Mouse (Mus musculus): Measurements from ENCODE around the gene Hydin. TPM values are rescaled to one million over a fixed set of nuclear protein-coding genes. Genes with fewer than 3 reads are reported as not detected.

Hydin gene
- polyA plus RNA-seq, 1 experiment from 2014 or later = 0.12 TPM

DNA sequence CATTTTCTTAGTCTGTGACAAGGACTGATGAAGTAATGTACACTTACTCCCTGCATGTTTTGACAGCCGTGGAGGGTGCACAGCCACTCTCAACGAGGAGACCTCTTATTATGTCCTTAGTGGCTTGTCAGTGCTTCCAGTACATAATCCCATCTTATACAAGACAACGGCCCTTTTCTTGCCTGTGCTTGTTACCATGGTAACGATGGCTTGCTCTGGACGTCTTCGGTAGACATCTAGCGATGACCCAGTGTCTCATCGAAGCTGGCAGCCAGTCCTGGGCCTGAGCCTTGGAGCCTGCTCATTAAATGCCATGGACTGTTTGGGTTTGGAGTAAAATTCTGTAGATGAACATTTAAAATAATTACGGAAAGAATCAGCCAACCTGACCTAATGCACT, 198.8 kb downstream of the Hydin start:
- H3K9ac ChIP-seq = no peak overlapping the region
- DNase-seq = no peak
- H3K4me1 ChIP-seq (ENCODE audit: insufficient read depth) = no peaks in the 10 kb centered on the region
- WGBS = 70% methylated on average over 9 of the region's 9 CpGs
- H3K27me3 ChIP-seq (ENCODE audit: insufficient read depth, low read length) = no peaks in the 10 kb centered on the region
- no peaks in the 10 kb centered on the region for H3K9me3 ChIP-seq (ENCODE audit: low read depth, low read length)
- TF ChIP-seq CTCF (IDR thresholded peaks at IDR 0.05; ENCODE audit: low read depth) = no peak
- no peaks in the 10 kb centered on the region for H3K36me3 ChIP-seq (ENCODE audit: insufficient read depth)
- H3K4me3 ChIP-seq (ENCODE audit: low read depth, low read length) = no peak overlapping the region
- no peak for ATAC-seq (ENCODE audit: insufficient read depth)
- H3K4me2 ChIP-seq = no peak overlapping the region
- no peak overlapping the region for H3K27ac ChIP-seq (ENCODE audit: low read depth)

DNA sequence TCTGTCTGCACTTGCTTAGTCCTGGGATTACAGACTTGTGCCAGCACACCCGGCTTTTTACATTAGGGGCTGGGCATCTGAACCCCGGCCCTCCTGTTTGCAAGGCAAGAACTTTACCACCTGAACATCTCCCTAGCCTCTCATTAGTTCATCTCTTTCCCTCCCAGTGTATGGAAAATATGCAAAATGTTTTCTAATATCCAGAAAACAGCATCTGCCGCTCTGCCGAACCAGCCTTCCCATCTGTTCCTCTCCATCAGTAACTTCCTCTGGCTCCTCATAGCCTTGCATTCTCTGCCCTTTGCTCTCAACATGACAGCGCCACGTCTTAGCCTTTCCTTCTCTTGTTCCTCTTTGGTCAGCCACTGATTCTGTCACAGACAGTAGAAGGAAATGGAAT, 210.5 kb downstream of the Hydin start:
- WGBS = 76% methylated on average over 6 of the region's 6 CpGs
- no peaks in the 10 kb centered on the region for H3K4me1 ChIP-seq (ENCODE audit: insufficient read depth)
- TF ChIP-seq CTCF (IDR thresholded peaks at IDR 0.05; ENCODE audit: low read depth) = no peak
- no peak overlapping the region for H3K4me3 ChIP-seq (ENCODE audit: low read depth, low read length)
- DNase-seq (no peak), ATAC-seq (ENCODE audit: insufficient read depth) (no peak)
- H3K27me3 ChIP-seq (ENCODE audit: insufficient read depth, low read length) = no peaks in the 10 kb centered on the region
- no peak overlapping the region for H3K9ac ChIP-seq
- H3K9me3 ChIP-seq (ENCODE audit: low read depth, low read length) = no peaks in the 10 kb centered on the region
- no peaks in the 10 kb centered on the region for H3K36me3 ChIP-seq (ENCODE audit: insufficient read depth)
- H3K27ac ChIP-seq (ENCODE audit: low read depth) = no peak overlapping the region
- no peak overlapping the region for H3K4me2 ChIP-seq

DNA sequence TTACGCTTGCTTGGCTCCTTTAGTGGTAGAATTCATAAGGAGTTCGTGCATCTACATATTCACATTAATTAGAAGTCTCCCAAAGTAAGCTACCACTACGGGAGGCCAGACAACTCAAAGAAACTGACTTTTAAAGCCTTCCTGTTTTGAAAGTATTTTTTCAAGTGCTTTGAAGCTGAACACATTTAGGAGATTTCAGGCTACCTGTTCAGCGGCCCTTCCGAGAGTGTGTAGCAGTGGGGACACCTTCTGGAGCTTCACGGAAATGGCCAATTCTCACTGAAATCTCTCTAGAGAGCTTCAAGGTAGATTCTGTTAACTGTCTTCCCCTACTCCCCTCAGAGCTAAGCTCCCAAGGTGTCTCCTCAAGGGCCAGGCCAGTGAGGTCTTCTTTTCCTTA, 211.8 kb downstream of the Hydin start:
- Histone ChIP-seq H3K9me3 (ENCODE audit: low read depth, low read length) (no peaks in the 10 kb centered on the region), H3K27ac (ENCODE audit: low read depth) (no peak overlapping the region), H3K4me1 (ENCODE audit: insufficient read depth) (no peaks in the 10 kb centered on the region), H3K36me3 (ENCODE audit: insufficient read depth) (no peaks in the 10 kb centered on the region), H3K4me3 (ENCODE audit: low read depth, low read length) (no peak overlapping the region), H3K27me3 (ENCODE audit: insufficient read depth, low read length) (no peaks in the 10 kb centered on the region), H3K9ac (no peak overlapping the region), H3K4me2 (no peak overlapping the region)
- TF ChIP-seq CTCF (IDR thresholded peaks at IDR 0.05; ENCODE audit: low read depth) = peak; percentile 64
- DNase-seq (peak; percentile 72), ATAC-seq (ENCODE audit: insufficient read depth) (no peak)
- 38% methylated on average over 6 of the region's 6 CpGs for WGBS

DNA sequence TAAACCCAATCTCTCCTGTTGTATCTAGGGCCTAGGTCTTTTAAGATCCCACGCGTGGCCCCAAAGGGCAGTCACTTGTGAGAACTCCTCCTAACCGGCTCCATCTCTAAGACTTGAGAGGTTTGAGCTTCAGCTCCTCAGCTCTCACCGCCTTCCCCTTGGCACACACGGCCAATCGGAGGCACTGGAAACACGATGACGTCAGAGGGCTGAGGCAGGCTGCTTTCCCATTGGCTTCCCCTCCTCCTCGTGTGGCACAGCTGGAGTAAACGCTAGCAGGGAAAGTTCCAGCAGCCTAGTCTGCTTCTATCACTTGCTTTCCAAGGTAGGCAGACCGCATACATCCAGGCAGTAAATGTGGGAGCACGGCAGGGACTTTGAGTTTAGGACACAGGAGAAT, 212.6 kb downstream of the Hydin start:
- ATAC-seq (ENCODE audit: insufficient read depth) (no peak), DNase-seq (peak; percentile 30)
- 54% methylated on average over 12 of the region's 12 CpGs for WGBS
- no peaks in the 10 kb centered on the region for H3K4me1 ChIP-seq (ENCODE audit: insufficient read depth)
- H3K9me3 ChIP-seq (ENCODE audit: low read depth, low read length) = no peaks in the 10 kb centered on the region
- no peaks in the 10 kb centered on the region for H3K36me3 ChIP-seq (ENCODE audit: insufficient read depth)
- no peak overlapping the region for H3K9ac ChIP-seq
- no peak overlapping the region for H3K4me3 ChIP-seq (ENCODE audit: low read depth, low read length)
- no peak for TF ChIP-seq CTCF (IDR thresholded peaks at IDR 0.05; ENCODE audit: low read depth)
- no peak overlapping the region for H3K4me2 ChIP-seq
- H3K27me3 ChIP-seq (ENCODE audit: insufficient read depth, low read length) = no peaks in the 10 kb centered on the region
- no peak overlapping the region for H3K27ac ChIP-seq (ENCODE audit: low read depth)

DNA sequence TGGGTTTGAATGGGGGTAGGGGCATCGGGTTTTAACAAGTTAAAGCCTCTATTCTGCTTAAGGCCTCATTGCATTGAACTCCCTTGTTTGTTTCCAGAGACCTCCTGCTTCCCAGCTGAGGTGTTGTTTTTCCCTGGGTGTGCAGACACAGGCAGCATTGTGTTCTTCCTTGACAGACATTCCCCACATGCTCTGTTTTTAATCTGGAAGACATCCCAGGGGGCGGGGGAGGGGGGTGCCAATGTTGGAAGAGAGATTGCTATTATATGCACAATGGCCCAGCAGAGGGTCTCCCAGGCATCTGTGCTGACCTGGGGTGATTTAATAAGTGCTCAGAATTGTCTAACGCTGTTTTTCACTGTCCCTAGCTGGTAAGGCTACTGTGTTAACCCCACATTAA, 215.5 kb downstream of the Hydin start:
- H3K36me3 ChIP-seq (ENCODE audit: insufficient read depth) = no peaks in the 10 kb centered on the region
- H3K9me3 ChIP-seq (ENCODE audit: low read depth, low read length) = no peaks in the 10 kb centered on the region
- ATAC-seq (ENCODE audit: insufficient read depth) (no peak), DNase-seq (no peak)
- no peaks in the 10 kb centered on the region for H3K4me1 ChIP-seq (ENCODE audit: insufficient read depth)
- no peak overlapping the region for H3K9ac ChIP-seq
- H3K27me3 ChIP-seq (ENCODE audit: insufficient read depth, low read length) = no peaks in the 10 kb centered on the region
- no peak for TF ChIP-seq CTCF (IDR thresholded peaks at IDR 0.05; ENCODE audit: low read depth)
- no peak overlapping the region for H3K4me3 ChIP-seq (ENCODE audit: low read depth, low read length)
- 34% methylated on average over 3 of the region's 3 CpGs for WGBS
- no peak overlapping the region for H3K4me2 ChIP-seq
- H3K27ac ChIP-seq (ENCODE audit: low read depth) = no peak overlapping the region

DNA sequence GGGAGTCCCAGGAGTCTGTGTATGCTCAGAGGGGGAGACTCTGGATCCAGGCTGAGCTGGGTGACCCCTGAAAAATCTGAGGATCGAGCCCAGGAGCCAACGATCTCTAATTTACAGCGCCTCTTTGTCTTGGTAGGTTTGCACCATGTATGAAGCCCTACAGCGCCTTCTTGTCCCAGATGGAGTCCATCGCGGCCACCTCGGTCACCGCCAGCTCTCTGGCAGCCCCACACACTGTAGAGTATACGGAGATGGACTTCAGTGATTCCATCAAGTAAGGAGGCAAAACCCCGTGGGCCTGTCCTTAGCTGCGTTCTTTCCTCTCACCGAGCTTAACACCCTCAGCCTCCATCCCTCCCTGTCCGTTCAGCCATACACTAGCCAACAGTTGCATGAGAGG, 218.5 kb downstream of the Hydin start:
- 72% methylated on average over 13 of the region's 13 CpGs for WGBS
- no peak overlapping the region for H3K4me3 ChIP-seq (ENCODE audit: low read depth, low read length)
- no peaks in the 10 kb centered on the region for H3K4me1 ChIP-seq (ENCODE audit: insufficient read depth)
- H3K36me3 ChIP-seq (ENCODE audit: insufficient read depth) = no peaks in the 10 kb centered on the region
- H3K4me2 ChIP-seq = no peak overlapping the region
- no peaks in the 10 kb centered on the region for H3K9me3 ChIP-seq (ENCODE audit: low read depth, low read length)
- ATAC-seq (ENCODE audit: insufficient read depth) = no peak
- H3K9ac ChIP-seq = no peak overlapping the region
- no peak overlapping the region for H3K27ac ChIP-seq (ENCODE audit: low read depth)
- no peak for TF ChIP-seq CTCF (IDR thresholded peaks at IDR 0.05; ENCODE audit: low read depth)
- peak; percentile 44 for DNase-seq
- no peaks in the 10 kb centered on the region for H3K27me3 ChIP-seq (ENCODE audit: insufficient read depth, low read length)

DNA sequence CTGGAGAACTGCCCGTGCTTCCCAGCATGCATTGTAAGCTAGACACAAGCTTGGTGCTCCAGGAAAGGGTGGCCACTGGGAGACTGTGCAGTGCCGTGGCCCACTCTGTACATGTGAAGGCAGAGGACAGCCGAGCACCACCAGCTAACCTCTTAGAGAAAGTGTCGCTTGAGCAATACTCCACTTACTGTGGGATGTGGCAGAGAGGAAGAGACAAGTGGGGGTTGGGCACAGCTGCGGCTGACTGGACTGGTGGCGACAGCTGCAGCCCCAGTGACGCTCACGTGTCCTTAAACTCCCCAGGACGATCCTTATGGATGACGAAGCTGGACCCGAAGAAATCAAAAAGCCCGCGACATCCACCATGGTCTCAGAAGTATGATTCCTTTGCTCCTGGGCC, 219.2 kb downstream of the Hydin start:
- ATAC-seq (ENCODE audit: insufficient read depth) (0 out of 2 replicates have a peak, but pooled peaks have one; percentile 56), DNase-seq (peak; percentile 34)
- 57% methylated on average over 13 of the region's 13 CpGs for WGBS

DNA sequence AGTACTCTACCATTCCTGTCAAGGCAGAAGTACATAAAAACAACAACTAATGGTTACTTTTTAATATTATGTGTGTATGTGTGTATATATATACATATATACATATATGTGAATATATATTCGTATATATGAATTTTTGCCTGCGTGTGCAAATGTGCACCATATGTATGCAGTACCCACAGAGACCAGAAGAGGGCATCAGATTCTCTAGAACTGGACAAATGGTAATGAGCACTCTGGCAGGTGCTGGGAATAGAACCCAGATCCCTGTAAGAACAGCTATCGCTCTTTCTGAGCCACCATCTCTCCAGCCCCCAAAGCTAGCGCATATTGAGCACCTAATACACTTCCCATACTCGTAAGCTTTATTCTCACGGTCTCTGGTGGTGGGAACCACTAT, 220.9 kb downstream of the Hydin start:
- ATAC-seq (ENCODE audit: insufficient read depth) (no peak), DNase-seq (no peak)
- H3K4me3 ChIP-seq (ENCODE audit: low read depth, low read length) = no peak overlapping the region
- H3K9me3 ChIP-seq (ENCODE audit: low read depth, low read length) = no peaks in the 10 kb centered on the region
- no peaks in the 10 kb centered on the region for H3K36me3 ChIP-seq (ENCODE audit: insufficient read depth)
- H3K4me1 ChIP-seq (ENCODE audit: insufficient read depth) = no peaks in the 10 kb centered on the region
- no peak; the same call in 1 of the 2 replicates for TF ChIP-seq CTCF (IDR thresholded peaks at IDR 0.05; ENCODE audit: low read depth)
- no peaks in the 10 kb centered on the region for H3K27me3 ChIP-seq (ENCODE audit: insufficient read depth, low read length)
- no peak overlapping the region for H3K27ac ChIP-seq (ENCODE audit: low read depth)
- no peak overlapping the region for H3K4me2 ChIP-seq
- H3K9ac ChIP-seq = no peak overlapping the region
- WGBS = 95% methylated on average over 6 of the region's 6 CpGs

More for the DNA sequence above, 219.2 kb downstream of the Hydin start:
- H3K4me1 ChIP-seq (ENCODE audit: insufficient read depth) = no peaks in the 10 kb centered on the region
- no peaks in the 10 kb centered on the region for H3K27me3 ChIP-seq (ENCODE audit: insufficient read depth, low read length)
- no peak overlapping the region for H3K4me3 ChIP-seq (ENCODE audit: low read depth, low read length)
- H3K9ac ChIP-seq = no peak overlapping the region
- H3K4me2 ChIP-seq = no peak overlapping the region
- no peaks in the 10 kb centered on the region for H3K36me3 ChIP-seq (ENCODE audit: insufficient read depth)
- no peak overlapping the region for H3K27ac ChIP-seq (ENCODE audit: low read depth)
- TF ChIP-seq CTCF (IDR thresholded peaks at IDR 0.05; ENCODE audit: low read depth) = no peak
- no peaks in the 10 kb centered on the region for H3K9me3 ChIP-seq (ENCODE audit: low read depth, low read length)
